Mouse (Mus musculus) skeletal muscle tissue, adult 2 months (tissue): ENCODE measurements at regions not wholly inside any gene's neighbourhood (a gene's known extent, or its start where the extent isn't known, plus 50 kb on each side); places are given as distances from the start of the nearest gene placed in this dataset.

Source experiments
- DNase-seq: peaks from one replicate; pipeline ENCODE4 v3.0.0-alpha.2; 2012; ENCODE audit warnings: low read depth, low spot score

GRCm38 (mm10) chr10:7268386-7269033 lies 56.5 kb upstream of the Cnksr3 start:
- no peak for DNase-seq

DNA sequence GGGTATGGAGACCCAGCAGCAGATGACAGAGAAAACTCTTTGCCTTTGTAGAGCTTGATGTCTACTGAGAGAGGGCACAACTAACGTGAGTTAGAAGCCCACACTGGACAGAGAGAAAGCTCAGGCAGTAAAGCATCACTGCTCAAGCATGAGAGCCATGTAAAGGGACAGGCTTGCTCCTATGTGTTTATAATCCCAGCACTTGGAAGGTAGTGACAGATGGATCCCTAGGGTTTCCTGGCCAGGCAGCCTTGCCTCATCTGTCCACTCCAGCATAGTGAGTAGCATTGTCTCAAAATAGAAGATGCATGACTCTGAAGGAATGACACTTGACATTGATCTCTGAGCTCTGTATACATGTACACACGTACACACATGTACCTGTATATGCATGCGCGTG lies 55.9 kb upstream of the Cnksr3 start:
- no peak for DNase-seq

DNA sequence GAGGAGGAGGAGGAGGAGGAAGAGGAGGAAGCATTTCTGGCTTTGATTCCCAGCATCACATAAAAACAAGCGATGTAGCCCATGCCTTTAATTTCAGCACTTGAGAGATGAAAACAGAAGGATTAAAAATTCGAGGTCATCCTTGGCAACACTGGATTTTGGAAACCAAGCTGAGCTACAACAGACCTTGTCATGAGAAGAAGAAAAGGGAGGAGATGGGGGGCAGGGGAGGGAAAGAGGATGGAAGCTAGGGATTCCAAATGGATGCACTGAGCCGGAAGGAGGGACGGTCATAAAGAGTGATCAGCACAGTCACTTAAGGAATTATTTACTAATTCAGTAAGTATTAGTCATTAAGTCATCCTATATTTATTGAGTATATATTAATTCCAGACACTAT lies 55.1 kb upstream of the Cnksr3 start:
- DNase-seq: no peak

GRCm38 (mm10) chr10:7265412-7265811 lies 53.4 kb upstream of the Cnksr3 start:
- no peak for DNase-seq

DNA sequence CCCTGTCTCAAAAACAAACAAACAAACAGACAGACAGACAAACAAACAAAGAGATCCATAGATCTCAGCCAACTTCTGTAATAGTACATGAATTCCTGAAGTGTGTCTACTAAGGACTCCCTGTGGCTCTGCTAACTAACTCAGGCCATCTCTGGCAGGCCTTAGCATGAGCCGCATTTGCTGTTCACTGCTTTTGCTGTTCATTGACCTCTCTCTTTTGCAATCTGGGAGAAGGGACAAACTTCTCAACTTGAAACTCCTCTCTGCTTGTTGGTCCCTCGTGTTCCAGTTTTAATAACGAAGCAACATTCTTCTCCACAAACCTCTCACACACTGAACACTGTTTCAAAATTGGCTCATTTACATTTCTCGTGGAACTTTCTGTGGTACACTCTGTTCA lies 52.7 kb upstream of the Cnksr3 start:
- no peak for DNase-seq
